Mouse (Mus musculus): ENCODE measurements around the gene Crtc1.

The Crtc1 gene

DNA sequence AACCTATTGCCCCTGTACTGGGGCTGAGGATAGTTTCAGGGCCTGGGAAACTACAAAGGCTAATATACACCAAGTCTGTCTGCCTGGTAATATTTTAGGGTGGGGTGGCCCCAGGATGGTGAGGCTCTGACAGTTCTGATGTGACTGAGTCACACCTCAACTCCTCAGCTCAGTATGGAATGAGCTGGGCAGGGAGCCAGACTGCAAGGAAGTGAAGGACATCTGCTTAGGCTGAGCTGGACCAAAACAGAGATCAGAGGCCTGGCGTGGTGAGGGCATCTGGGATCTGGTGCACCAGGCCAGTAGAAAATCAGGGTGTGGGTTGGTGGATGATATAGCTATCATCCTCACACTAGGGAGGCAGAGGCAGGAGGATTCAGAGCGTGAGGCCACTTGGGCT is 49.7 kb downstream of the Crtc1 start:
- DNase-seq (ENCODE audit: low read depth), result no peak

- DNase-seq (ENCODE audit: low read depth), result peak; percentile 57
Observed at GRCm38 (mm10) chr8:70383287-70383686, 56.1 kb downstream of the Crtc1 start.

GRCm38 (mm10) chr8:70380069-70380468 is 59.3 kb downstream of the Crtc1 start:
- DNase-seq (ENCODE audit: low read depth), result no peak

DNA sequence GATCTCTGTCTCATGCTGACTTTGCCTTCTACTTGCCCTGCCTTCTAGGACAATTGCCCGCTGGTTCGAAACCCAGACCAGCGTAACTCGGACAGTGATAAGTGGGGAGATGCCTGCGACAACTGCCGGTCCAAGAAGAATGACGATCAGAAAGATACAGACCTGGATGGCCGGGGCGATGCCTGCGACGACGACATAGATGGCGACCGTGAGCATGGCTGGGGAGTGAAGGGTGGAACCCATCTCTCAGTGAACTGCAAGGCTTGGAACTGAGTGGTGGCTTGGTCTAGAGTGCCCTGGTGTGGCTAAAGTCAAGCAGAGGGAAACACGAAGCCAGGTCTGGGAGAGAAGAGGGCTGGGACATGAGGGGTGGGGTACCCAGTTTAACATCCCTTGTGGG is 62.3 kb downstream of the Crtc1 start:
- DNase-seq (ENCODE audit: low read depth), result no peak

DNA sequence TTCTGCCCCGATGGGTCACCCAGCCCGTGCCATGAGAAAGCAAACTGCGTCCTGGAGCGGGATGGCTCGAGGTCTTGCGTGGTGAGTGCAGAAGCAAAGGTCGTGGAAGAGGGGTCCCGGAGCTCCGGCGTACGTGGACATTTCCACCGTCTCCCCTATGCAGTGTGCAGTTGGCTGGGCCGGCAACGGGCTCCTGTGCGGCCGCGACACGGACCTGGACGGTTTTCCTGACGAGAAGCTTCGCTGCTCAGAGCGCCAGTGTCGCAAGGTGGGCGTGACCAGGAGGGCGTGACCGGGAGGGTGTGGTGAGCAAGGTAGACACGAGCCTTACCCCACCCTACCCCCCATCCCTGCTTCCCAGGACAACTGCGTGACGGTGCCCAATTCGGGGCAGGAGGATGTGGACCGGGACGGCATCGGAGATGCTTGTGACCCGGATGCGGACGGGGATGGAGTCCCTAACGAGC is 63.1 kb downstream of the Crtc1 start:
- no peak for DNase-seq (ENCODE audit: low read depth)

DNA sequence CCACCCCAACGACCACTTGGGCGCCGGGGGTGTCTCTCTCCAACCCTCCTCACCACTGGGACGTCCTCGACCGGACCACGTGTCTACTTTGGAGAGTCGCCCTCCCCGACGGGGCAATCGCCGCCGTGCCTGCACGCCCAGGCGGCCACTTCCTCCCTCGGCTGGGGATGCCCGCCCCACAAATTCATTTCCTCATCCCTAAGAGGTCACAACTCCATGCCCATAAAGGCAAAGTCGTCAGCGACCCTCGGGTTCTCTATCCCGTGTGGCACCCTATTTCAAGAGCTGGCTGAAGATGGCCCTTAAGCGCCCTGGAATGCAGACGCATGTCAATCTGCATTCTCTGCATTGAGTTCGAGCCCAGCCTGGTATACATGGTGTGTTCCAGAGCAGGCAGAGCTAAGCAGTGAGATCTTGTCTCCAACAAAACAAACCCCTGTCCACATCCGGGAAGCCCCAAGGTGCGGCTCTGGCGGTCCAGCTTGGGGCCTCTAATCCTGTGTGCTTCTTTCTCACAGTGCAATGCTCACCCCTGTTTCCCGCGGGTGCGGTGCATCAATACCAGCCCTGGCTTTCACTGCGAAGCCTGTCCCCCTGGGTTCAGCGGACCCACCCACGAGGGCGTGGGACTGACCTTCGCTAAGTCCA is 64.0 kb downstream of the Crtc1 start:
- no peak for DNase-seq (ENCODE audit: low read depth)

- peak; percentile 62 for DNase-seq (ENCODE audit: low read depth)
Observed at GRCm38 (mm10) chr8:70374318-70374927, 65.0 kb downstream of the Crtc1 start.

DNA sequence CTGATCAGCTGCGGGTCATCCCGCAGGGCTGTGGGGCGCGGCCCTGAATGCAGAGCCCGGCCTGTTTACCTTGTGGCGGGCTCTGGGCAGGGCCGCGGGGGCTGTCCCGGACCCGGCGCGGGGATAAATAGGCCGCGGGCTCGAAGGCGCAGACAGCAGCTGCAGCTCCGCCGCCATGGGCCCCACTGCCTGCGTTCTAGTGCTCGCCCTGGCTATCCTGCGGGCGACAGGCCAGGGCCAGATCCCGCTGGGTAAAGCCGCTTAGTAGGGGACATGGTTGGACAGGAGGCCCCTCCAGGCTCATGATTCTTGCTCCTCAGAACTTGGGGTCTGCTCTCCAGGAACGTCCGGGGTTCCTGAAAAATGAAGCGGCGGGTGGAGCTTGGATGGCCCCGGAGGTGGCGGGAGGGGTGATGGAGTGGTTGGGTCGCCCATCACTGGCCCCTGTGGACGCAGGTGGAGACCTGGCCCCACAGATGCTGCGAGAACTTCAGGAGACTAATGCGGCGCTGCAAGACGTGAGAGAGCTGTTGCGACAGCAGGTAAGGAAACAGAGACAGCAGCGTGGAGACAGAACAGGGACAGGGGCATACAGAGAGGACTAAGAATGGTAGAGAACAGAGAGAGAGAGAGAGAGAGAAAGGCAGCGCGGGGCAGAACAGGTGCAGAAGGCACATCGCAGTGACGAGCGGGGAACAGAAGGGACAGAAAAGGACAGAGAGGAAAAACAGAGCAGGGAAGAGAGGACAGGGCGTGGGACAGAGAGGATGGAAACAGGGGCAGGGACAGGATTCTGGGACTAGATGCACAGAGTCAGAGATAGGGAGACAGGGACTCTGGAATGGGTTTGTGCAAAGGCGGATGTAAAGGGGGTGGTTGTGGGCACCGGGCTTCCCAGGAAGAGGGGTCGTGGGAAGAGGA is 65.7 kb downstream of the Crtc1 start, which contains the start of gene Comp:
TSS of gene Comp (plus strand) at position 162 of the 921 bp plus-strand sequence.
- no peak for DNase-seq (ENCODE audit: low read depth)

GRCm38 (mm10) chr8:70371951-70372350 is 67.4 kb downstream of the Crtc1 start:
- no peak for DNase-seq (ENCODE audit: low read depth)

DNA sequence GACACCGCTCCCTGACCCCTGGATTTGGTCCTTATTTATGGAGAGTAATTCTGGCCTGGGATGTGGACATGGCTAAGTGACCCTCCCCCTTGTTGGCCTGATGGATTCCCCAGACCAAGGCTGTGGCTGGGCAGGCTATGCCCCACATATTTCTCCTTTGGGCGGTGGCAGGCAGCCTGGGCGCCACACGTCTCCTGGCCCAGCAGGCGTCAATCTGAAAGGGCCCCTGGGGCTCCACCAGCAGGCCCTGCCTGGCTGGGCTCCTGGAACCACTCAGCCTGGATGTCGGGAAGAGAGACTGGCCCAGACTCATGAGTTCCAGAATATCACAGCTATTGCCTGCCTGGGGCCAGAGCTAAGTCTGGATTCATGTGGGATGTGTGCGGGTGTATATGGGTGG is 68.9 kb downstream of the Crtc1 start:
- no peak for DNase-seq (ENCODE audit: low read depth)

GRCm38 (mm10) chr8:70366588-70366987 is 72.8 kb downstream of the Crtc1 start:
- no peak for DNase-seq (ENCODE audit: low read depth)

DNA sequence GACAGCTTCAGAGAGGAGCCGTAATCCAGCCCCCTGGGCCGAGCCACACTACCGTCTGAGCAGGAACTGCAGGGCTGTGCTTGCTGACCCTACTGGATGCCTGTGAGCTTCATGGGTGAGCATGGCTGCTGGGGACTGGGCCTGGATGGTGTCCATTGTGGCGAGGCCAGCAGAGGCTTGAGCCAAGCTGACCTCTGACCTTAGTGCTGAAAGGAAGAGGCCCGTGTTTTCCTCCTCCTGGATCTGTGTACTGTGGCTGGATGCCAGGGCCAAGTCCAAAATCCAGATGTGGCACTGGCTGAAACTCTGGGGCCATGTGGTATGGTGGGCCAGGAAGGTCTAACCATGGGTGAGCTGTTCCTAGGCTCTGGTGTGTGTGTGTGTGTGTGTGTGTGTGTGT is 75.3 kb downstream of the Crtc1 start:
- no peak for DNase-seq (ENCODE audit: low read depth)

- no peak for DNase-seq (ENCODE audit: low read depth)
Observed at GRCm38 (mm10) chr8:70361484-70362032, 77.8 kb downstream of the Crtc1 start.

DNA sequence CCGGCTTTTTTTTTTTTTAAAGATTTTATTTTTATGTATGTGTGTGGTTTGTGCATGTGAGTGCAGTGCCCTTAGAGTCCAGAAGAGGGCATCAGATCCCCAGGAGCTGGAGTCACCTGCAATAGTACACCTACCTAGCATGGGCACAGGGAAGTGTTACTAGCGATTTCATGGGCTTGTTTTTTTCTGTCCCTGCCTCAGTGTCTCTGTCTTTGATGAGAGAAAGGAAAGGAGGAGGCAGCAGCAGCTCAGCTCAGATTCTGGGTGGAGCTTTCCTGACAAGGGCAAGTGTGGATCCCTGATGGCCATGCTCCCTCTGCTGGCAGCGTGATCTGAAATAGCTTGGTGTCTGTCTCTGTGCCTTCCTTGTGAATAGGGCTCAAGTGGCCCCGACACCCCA is 78.6 kb downstream of the Crtc1 start:
- no peak for DNase-seq (ENCODE audit: low read depth)

DNA sequence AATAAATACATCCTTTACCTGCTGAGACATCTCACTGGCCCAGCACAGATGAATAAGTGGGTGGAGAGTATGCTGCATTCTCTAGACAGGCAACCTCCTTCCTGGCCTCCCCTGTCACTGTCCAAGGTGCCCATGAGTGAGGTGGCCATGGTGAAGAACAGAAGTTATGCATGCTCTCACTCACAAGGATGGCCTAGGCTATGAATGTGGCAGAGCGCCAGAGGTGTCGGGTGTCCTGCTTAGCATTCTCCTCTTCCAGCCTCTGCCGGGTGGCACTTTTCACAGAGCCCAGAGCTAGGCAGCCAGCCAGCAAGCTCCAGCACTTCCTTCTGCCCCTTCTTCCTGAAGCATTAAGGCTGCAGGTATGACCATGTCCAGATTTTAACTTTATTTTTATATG is 80.0 kb downstream of the Crtc1 start:
- DNase-seq (ENCODE audit: low read depth), result no peak

- peak; percentile 67 for DNase-seq (ENCODE audit: low read depth)
Observed at GRCm38 (mm10) chr8:70356111-70356510, 83.3 kb downstream of the Crtc1 start.

DNA sequence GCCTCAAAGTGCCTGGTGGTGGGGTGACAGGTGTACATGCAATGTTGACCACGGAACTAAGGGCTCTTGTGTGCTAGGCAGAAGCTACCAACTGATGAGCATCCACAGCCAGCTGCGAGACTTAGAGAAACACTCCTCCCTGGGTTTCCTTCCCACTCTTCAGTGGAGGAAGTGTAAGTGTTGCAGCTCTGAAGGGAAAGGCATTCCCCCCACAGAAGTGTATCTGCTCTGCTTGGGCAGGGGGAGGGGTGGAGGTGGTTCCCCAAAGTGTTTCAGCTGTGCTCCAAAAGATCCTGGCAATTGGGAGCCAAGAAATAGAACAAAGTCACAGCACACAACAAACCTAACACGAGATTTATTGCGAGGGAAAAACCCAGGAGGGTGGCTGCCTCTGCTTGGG is 85.4 kb downstream of the Crtc1 start:
- no peak for DNase-seq (ENCODE audit: low read depth)

GRCm38 (mm10) chr8:70353194-70353817 is 86.1 kb downstream of the Crtc1 start, which contains the start of gene Upf1:
Gene Upf1 (minus strand): TSS chr8:70353278.
- DNase-seq (ENCODE audit: low read depth), result peak; percentile 99

- DNase-seq (ENCODE audit: low read depth), result no peak
Observed at GRCm38 (mm10) chr8:70352657-70353151, 86.7 kb downstream of the Crtc1 start.

GRCm38 (mm10) chr8:70352000-70352384 is 87.4 kb downstream of the Crtc1 start:
- DNase-seq (ENCODE audit: low read depth), result no peak

All from c-Kit-positive CD71-positive TER-119-negative erythroid progenitor cells, embryonic 14.5 days (primary cell).